Mouse (Mus musculus) frontal cortex, postnatal 36 days (tissue): ENCODE results near the gene Ubac1.

Experiments used
- DNase-seq, 2 experiments: peaks; one replicate each; pipeline ENCODE4 v3.0.0; 2022; ENCODE audit warnings: low spot score in 2 of 2

The Ubac1 gene

DNA sequence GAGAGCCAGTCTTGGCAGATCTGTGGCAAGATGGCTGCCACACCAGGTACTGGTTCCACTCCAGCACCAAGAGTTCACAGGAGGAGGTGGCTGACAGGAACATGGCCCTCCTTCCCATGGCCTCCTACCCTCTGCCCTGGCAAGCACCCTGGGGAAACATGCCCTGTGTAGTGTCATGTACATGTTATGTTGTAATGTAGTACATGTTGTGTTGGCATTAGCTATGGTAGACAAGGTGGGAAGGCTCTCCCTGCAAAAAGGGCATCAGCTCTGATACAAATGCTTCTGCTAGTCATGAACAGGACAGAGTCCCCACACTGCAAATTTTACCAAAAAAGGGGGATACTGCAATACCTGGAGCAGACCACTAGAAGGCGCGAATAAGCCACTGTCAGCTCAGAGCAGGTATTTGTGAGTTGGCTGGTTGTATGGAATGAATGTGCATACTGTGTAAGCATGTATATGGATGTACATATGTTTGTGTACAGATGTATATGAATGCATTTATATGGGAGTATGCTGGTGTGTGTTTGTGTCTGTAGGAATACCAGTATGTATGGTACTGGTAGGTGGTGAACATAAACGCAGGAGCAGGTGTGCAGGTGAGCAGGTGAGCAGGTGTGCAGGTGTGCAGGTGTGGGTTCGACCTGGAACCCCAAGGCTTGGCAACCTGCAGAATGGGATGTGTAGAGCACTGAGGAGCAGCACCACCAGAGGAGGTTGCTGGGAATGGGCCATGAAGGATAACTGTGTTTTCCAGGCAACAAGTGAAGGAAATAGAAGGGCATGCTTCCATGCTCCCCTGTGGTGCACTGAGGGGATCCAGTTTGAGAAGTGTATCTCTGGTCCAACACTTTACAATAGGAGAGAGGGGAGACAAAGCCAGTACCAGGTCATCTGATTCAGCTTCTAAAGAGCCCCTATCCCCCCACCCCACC is 2.9 kb upstream of the Ubac1 start:
- DNase-seq: peak; percentile 41 to 53

DNA sequence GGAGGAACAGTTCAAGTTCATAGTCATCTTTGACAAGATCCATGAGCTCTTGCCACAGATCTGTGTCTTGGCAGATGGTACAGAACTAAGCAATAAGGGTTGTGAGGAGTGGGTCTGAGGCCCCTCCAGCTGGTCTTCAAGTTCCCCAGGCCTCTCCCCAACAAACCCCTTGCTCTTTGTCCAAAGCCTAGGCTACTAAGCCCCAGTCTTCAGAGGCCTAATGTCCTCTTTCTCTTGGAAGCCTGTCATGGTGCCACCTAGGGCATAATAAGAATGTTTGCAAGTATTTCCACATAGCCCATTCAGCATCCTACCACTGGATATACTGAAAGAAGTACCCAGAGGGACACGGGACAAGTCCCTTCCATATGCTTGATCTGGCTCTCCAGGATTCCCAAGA is 1.1 kb upstream of the Ubac1 start:
- DNase-seq: no peak

DNA sequence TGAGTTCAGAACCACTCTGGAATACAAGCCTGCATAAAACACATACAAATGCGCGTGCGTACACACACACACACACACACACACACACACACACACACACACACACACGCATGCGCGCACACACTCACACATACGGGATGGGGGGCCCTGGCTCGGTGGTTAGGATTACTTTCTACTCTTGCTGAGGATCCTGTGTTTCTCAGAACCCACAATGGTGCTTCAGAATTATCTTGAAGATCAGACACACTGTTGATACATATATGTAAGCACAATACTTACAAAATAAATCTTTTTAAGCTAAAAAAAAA is 665 bp upstream of the Ubac1 start:
- no peak for DNase-seq

DNA sequence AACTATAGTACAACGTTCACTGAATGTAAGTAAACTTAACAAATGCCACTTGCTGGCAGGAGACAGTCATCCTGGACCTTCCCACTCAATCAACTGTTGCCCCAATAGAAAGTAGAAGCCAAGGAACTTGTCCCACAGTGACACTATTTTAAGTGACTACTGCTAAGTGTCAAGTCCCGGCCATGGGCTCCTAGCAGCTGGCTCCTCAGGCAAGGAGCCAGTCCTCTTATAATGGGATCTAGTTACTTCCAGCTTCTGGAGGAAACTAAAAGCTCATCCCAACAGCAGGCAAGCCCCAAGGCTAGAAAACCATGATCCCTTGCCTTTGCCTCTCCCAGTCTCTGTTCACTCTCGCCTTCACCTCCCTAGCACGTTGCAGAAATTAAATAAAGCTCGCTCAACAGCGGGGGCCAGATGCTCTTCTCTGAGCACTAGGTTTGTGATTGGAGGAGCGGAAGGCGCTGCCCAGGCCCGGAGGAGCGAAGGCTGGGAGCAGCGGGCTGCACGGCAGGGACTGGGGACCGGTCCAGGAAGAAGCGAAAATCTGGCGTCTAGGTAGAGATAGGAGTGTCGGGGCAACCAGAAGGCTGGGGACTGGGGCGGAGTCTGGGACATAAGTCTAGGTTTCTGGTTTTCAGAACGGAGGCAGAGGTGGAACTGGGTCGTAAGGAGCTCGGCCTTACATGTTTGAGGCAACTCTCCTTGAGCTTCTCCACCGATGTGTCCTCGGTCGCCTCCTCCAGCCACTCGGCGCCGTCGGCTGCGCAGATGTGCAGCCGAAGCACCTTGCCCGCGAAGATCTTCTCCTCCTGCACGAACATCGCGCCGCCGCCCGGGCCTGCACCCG is 610 bp downstream of the Ubac1 start:
- peak; percentile 51 to 58 for DNase-seq

DNA sequence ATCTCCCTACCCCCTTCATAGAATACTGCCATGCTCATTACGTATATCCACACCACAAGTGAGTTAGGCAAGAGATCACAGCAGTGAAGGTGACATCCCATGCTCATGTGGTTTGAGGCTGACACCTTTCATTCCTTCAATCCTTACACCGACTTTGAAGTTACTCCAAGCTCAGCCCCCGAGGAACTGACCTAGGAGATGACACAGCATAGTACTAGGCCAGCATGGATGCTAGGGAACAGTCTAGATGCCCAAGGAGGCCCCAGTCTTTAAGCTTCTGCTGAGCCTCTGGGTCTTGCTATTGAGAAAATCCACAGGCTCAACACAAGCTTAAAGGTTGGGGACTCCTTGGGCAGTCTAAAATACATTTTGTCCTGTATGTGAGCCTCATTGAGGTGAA is 1.6 kb downstream of the Ubac1 start:
- DNase-seq: no peak

DNA sequence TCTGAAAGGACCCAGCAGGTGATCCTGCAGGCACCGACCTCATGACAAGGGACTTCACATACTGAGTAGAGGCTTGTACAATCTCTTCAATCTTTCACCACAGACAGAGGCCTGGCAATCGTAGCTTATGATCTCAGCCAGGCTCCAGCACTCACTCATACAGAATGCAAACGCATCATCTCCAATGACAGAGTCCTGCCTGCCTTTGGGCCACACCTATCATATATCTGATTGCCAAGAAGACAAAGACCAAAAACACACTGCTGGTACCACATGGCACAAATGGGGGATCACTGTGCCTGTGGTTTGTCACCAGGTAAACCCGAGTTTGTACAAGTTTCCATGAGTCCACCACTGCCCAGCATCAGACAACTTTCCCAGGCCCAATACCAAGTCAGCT is 4.2 kb downstream of the Ubac1 start:
- DNase-seq: no peak

DNA sequence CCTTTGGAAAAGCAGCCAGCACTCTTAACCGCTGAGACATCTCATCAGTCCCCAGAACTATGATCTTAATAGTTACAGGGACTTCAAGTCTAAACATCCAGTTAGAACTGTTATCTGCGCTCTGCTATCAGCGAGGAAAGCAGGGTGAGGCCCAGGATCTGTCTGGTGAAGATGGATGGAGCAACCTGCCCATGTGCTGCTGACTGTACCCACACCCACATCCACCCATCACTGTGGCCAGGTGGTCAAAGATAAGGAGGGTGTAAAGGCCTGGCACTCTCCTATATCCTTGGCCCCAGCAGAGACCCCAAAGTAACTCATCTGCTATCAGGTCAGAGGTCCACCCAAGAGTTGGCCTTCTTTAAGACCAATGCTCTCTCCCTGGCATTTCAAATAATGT is 7.9 kb downstream of the Ubac1 start:
- no peak for DNase-seq

DNA sequence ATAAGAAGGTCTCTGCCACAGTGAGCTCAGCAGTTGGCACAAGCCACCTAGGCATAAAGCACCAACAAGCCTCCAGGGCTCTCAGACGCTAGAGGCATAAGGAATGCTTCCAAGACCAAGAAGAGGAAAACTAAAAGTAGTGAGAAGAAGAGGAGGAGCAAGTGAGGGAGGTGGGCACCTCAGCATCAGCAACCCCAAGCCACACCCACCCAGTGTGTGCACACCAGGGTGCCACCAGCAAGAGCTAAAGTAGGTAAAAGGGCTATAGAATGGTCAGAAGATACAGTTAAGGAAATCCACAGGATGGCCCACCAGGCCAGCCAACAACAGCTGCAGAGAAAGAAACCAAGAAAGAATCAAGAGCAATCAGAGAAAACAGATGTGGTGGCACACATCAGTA is 10.1 kb downstream of the Ubac1 start:
- DNase-seq: no peak

DNA sequence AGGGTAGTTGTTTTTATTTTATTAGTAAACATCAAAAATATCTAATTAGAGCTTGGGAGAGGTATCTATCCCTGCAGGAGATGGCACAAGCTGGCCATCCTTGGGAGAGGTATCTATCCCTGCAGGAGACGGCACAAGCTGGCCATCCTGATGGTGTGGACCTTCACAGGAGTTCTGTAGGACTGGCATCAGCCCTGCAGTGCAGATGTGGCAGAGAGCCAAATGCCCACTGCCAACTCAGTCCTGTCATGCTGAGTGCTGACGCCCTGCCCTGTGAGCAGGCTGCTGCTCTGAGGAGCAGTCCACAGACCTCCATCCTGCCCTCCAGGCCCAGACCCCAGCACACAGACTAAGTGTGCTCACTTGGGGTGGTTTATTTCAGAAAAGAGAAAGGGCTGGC is 19.5 kb downstream of the Ubac1 start:
- DNase-seq: no peak

DNA sequence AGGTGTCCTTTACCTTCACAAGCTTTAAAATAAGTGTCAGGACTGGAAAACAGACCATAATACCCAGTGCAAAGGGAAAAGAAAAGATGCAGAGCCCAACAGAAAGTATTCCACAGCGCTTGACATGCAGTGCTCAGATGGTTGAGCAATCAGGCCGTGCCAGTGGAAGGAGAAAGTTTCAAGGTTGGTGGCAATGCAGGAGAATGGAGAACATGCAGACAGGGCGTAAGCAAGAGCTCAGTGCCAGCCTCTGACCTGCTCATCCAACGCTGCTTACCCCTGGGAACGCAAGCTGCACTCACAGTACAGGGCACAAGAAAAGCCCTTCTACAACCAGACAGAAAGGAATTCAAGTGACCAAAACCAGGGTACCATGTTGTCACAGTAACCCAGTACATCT is 20.4 kb downstream of the Ubac1 start:
- no peak for DNase-seq

DNA sequence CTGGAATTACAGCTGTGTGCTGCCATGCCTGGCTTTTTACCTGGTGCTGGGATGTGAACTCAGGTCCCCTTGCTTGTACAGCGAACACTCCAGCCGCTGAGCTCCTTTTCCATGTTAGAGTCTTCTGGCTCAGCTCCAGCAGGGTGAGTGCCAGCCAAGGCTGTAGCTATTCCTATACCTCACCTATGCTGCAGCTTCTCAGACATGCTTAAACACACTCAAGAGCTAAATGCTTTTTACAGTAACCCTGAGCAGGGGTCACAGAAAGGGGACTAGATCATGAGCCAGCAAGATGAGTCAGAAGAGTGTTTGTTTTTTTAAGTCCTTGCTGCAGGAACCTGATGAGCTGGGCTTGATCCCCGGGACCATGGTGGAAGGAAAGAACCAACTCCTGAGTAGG is 23.8 kb downstream of the Ubac1 start:
- DNase-seq: no peak

DNA sequence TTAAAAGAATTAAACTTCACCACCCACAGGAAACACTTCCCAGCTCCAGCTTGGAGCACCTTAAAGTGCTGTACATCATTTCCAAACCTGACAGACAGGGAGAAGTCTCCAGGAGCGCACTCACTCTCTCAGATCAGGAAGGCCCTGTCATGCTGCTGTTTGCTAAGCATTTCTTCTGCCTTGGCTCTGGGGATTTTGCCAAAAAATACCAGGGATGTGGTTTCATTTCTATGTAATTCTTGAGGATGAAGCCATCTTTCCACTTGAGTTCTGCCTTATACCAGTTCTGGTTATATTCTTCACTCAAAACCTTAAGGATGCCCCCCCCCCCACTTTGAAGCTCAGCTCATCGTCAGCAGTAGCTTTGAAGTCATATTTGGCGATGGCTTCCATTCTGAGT is 26.8 kb downstream of the Ubac1 start:
- DNase-seq: no peak

DNA sequence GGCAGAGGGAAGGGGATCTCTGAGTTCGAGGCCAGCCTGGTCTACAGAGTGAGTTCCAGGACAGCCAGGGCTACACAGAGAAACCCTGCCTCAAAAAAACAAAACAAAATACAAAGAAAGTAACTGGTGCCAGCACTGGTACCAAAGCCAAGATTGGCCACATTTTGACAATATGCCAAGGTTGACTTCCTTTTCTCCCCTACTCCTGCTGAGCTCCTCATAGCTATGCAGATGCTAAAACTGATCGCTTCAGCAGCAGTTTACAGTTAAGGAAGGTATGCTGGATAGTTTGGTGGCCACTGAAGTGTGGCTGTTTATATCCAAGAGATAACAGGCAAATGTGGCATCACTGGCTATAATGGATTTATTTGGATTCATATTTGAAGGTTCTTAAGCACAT is 29.3 kb downstream of the Ubac1 start:
- no peak for DNase-seq

DNA sequence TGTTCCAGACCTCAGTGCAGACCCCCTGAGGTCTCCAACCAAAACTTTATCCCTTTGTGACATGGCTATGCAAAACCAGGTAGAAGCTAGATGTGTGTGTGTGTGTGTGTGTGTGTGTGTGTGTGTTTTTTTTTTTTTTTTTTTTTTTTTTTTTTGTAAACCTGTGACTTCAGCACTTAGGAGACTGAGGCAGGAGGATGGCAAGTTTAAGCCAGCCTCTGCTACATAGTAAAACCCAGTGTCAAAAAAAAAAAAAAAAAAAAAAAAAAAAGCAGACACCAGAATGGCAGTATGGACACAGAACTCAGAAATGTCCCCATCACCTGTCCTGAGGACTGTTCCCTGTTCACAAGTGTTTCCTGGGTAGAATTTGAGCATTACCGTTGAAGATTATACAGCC is 31.9 kb downstream of the Ubac1 start:
- DNase-seq: no peak

DNA sequence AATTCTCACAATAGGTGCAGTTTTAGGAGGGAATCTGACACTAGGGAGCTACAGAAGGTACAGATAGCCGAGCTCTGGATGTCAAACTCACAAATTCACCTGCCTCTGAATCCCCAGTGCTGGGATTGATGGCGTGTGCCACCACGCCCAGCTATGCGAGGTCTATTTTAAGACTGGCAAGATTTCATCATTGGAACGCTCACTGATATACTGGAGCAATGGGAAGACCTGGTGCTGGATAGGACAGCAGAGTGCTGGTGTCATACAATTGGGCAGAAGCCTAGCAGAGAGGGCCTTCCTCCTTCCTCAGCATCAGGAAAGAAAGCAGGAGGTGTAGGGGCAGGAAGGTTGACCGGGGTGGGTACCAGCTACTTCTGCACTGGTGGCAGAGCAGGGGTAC is 33.7 kb downstream of the Ubac1 start:
- no peak for DNase-seq

DNA sequence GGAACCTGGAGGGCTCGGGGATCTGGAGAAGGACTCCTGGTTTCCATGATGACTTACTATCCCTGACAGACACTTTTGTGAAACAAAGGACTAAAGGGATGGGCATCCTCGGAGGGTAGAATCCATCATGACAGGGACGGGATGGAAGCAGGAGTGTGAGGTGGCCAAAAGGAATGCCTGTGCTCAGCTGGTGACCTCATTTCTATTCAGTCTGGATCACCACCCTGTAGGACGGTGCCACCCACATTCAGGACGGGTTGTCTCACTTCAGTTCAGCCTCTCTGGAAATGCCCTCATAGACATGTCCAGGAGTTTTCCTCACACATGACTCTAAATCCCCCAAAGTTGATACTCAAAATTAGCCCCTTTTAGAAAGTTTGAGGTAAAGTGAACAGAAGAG is 34.9 kb downstream of the Ubac1 start:
- DNase-seq: no peak

DNA sequence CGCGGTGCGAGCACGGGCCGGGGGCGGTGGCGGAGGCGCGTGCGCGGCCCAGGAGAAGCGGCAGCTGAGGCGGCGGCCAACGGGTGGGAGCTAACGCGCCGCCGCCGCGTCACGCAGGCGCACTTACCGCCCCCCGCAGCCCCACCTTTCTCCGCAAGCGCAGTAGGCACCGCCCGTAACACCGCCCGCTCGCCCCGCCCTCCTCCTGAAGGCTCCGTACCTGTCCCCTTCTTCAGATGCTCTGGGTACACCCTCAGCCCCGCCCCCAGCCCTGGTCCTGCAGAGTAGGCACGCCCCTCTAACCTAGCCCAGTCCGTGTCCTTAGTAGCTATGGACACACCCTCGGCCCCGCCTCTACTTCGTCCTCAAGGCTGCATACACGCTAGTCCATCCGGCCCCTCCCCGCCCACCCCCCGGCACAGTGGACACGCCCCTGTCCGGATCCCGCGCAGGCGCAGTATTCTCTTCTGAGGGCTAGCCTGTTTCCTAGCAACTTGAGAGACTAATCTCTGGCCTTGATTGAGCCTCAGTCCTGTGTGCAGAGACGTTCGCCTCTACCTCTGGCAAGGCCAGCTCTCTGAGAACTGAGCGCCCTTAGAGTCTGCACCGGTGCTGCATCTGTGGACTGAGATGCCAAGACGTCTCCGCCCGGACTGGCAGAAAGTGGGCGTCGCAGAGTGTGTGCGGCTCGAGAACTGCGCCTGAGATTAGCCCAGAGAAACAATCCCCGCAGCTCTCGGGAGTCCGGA is 38.2 kb downstream of the Ubac1 start, which contains the start of gene Camsap1:
Gene Camsap1 (minus strand): TSS at position 124 of the 749 bp plus-strand sequence.
- peak; percentile 99 for DNase-seq

DNA sequence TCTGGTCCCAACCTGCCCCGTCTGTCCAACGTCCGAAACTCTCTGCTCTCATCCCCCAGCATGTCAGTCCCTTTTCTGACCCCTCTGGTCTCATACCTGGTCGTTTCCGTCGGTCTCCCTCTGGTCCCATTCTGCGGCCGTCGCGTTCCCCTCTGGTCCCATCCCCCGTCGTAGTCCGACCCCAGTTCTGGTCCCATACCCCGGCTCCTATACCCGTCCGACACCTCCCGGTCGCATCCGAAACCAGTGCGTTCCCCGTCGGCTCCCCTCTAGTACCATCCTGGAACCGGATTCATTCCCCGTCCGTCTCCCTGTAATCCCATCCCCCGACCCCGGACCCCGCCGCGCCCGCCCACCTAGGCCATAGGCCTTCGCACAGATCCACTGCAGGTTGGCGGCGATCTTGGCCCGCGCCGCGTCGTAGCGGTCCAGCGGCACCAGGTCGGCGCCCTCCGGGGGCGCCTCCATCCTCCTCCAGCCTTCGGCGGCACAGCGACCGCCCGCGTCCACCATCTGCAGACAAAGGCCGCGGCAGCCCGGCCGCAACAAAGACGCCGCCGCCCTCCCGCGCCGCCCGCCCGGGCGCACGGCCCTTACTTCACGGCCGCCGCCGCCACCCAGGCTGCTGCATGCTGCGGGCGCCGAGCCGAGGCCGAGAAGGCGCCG is 39.0 kb downstream of the Ubac1 start:
- DNase-seq: peak in 1 of 2 experiments; percentile 19

DNA sequence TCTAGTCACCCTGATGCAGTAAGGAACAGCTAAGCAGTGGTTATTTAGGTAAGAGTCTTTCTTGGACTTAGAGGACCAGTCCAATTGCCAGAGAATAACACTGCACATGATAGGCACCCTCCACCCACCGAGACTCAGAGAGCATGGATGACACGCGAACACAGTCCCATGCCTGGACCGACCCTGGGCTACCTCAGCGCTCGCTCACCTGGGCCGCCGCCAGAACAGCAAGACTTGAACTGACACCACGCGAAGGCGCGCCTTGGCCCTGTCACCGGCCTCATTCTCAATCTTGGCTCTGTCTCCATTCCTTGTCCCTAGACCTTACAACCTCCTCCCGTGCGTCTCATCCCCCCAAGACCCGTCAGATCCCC is 39.5 kb downstream of the Ubac1 start:
- DNase-seq: no peak

DNA sequence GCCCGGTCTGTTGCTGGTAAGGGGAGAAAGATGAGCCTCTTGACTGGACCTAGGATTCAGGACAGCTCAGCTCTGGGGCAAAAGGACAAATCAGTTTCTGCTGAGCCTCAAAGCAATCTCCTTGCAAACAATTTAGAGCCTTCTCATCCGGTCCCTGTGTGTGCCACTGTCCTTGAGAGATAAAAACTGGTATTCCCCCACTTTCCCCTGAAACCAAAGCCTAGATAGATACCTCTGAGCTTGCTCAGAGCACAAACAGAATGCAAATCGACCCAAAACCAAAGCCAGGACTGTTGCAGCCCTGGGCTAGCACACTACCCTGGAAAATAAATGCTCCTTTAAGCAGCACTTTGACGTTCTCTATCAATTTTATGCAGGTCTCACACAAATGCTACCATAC is 42.5 kb downstream of the Ubac1 start:
- no peak for DNase-seq

DNA sequence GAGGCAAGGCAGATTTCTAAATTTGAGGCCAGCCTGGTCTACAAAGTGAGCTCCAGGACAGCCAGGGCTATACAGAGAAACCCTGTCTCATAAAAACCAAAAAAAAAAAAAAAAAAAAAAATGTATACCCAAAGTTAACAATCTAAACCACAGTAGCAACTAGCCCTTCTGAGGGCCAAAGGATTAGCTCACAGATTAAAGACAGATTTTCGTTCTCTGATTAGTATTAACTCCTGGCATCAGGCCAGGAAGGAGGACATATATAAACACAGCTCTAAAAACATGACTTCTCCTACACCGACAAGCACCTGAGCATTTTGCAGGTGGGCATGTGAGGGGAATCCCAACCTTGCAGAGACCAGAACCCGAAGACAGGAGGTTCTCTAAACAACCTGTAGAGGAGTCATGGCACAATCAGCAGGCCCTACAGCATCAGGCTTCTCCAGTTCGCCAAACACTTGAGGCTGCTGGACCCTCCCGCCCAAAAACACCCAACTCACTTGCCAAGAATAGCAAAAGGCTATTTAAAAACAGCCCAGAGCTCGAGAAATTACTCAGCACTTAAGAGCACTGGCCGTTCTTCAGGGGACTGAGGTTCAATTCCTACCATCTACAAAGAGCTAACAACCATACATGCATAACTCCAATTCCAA is 43.8 kb downstream of the Ubac1 start:
- no peak for DNase-seq
